Mouse (Mus musculus): ENCODE measurements at regions not wholly inside any gene's neighbourhood (a gene's known extent, or its start where the extent isn't known, plus 50 kb on each side); places are given as distances from the start of the nearest gene placed in this dataset.

DNA sequence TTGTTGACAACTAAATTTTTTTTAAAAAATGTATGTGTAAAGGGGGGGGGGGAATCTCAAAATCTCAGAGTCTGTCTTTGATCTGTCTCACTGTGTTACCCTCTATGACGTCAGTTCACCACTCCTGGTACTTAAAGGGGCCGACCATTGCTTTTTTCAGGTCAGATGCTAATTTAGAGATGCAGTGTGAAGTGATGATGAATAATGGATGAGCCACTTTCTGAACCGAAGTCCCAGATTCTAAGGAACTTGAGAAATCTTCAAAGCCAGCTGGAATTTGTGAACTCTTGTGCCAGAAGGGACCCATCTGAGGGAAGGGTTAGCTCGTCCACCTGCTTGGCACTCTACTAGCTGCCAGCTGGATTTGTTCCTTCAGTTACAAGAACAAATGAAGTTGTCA, 271.1 kb upstream of the Nectin3 start:
- whole genome bisulfite sequencing = 15% methylated on average over 4 of the region's 4 CpGs
- no peak overlapping the region for H3K4me3 ChIP-seq

DNA sequence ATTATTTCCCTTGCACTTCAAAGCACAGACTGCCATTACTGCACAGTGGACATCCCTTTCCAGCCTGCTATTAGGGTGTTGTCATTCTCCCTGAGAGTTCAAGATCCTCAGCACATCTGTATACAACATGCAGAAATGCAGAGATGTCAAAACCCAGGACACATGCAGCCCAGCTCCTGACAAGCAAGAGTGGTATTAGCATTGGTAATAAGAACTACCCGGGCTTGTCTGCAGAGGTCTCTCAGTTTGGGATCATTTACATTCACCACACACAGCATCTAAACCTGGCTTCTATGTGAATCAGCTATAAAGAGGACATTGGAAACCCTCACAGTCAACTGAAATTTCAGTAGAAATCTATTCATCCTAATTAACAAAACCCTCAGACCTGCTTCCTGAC, 270.1 kb upstream of the Nectin3 start:
- no peaks in the 10 kb centered on the region for H3K9me3 ChIP-seq
- H3K4me3 ChIP-seq = no peak overlapping the region
- peak overlapping the region; percentile 24; the same call in 1 of the 2 replicates for H3K27ac ChIP-seq
- no peaks in the 10 kb centered on the region for H3K36me3 ChIP-seq (replicated peaks)
- H3K27me3 ChIP-seq (replicated peaks) = no peaks in the 10 kb centered on the region
- peak; percentile 82 for ATAC-seq (replicated peaks)
- no peak overlapping the region for H3K4me2 ChIP-seq
- WGBS = 11% methylated on average over 1 of the region's 1 CpGs
- H3K9ac ChIP-seq = no peak overlapping the region
- H3K4me1 ChIP-seq = peaks cover 5% of the 10 kb centered on the region; the same call in 1 of the 2 replicates

More for the DNA sequence above, 271.1 kb upstream of the Nectin3 start:
- Histone ChIP-seq H3K4me2 (no peak overlapping the region), H3K27me3 (replicated peaks) (no peaks in the 10 kb centered on the region), H3K4me1 (peaks cover 5% of the 10 kb centered on the region; the same call in 1 of the 2 replicates), H3K9me3 (no peaks in the 10 kb centered on the region), H3K36me3 (replicated peaks) (no peaks in the 10 kb centered on the region), H3K27ac (no peak overlapping the region), H3K9ac (no peak overlapping the region)
- ATAC-seq (replicated peaks) = peak; percentile 48; the same call in 1 of the 2 replicates

DNA sequence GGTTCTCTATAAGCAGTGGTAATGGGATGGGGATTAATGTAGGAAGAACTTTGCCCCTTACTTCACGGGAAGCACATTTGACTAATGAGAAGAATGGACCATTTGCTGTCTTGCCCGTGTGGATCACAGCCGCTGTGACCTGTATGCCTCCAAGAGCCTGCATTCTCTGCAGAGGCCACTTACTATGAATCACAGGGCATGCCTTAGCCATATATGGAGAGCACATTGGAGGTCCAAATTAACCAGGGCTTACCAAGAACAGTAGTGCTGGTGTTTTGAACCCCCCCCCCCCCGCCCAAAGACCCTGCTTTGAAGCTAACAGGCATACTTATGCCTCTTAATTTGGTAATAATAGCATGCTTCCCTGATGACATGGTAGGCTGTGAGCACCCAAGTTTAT, 236.8 kb upstream of the Nectin3 start:
- H3K4me2 ChIP-seq = no peak overlapping the region
- H3K27ac ChIP-seq = no peak overlapping the region
- H3K9ac ChIP-seq = no peak overlapping the region
- no peak overlapping the region for H3K4me3 ChIP-seq
- ATAC-seq (replicated peaks) = no peak
- 84% methylated on average over 4 of the region's 4 CpGs for WGBS
- no peaks in the 10 kb centered on the region for H3K4me1 ChIP-seq
- H3K9me3 ChIP-seq = no peaks in the 10 kb centered on the region
- no peaks in the 10 kb centered on the region for H3K36me3 ChIP-seq (replicated peaks)
- no peaks in the 10 kb centered on the region for H3K27me3 ChIP-seq (replicated peaks)

GRCm38 (mm10) chr16:46728424-46728823, 230.1 kb upstream of the Nectin3 start:
- Histone ChIP-seq H3K9ac (no peak overlapping the region), H3K4me3 (no peak overlapping the region), H3K9me3 (no peaks in the 10 kb centered on the region), H3K4me2 (no peak overlapping the region), H3K27me3 (replicated peaks) (no peaks in the 10 kb centered on the region), H3K27ac (no peak overlapping the region), H3K4me1 (no peaks in the 10 kb centered on the region), H3K36me3 (replicated peaks) (no peaks in the 10 kb centered on the region)
- 86% methylated on average over 3 of the region's 3 CpGs for WGBS
- no peak for ATAC-seq (replicated peaks)

DNA sequence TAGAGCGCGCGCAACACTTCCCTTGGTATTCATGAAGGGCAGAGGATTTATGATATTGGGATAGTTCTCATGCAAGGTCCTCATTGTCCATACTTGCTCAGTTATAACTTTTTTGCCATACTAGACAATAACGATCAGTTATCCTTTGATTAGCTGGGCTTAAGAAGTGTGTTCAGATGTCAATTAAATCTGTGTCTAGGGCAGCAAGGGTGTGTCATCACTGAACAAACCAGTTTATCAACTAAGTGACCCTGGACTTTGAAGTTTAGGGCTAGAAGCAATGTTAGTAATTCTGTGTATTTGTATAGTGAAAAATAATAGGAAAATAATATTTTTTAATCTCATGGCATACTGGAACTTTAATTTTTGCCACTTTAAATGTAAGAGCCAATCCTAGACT, 225.3 kb upstream of the Nectin3 start:
- no peak overlapping the region for H3K27ac ChIP-seq
- H3K9ac ChIP-seq = no peak overlapping the region
- no peaks in the 10 kb centered on the region for H3K36me3 ChIP-seq (replicated peaks)
- H3K4me1 ChIP-seq = no peaks in the 10 kb centered on the region
- no peak for ATAC-seq (replicated peaks)
- no peak overlapping the region for H3K4me2 ChIP-seq
- no peaks in the 10 kb centered on the region for H3K9me3 ChIP-seq
- H3K4me3 ChIP-seq = no peak overlapping the region
- no peaks in the 10 kb centered on the region for H3K27me3 ChIP-seq (replicated peaks)
- WGBS = 93% methylated on average over 4 of the region's 4 CpGs

GRCm38 (mm10) chr16:46679787-46680186, 181.5 kb upstream of the Nectin3 start:
- H3K9me3 ChIP-seq = no peaks in the 10 kb centered on the region
- H3K4me1 ChIP-seq = no peaks in the 10 kb centered on the region
- no peak overlapping the region for H3K4me2 ChIP-seq
- 82% methylated on average over 3 of the region's 3 CpGs for WGBS
- no peaks in the 10 kb centered on the region for H3K27me3 ChIP-seq (replicated peaks)
- H3K27ac ChIP-seq = no peak overlapping the region
- no peak overlapping the region for H3K9ac ChIP-seq
- no peak for ATAC-seq (replicated peaks)
- H3K36me3 ChIP-seq (replicated peaks) = no peaks in the 10 kb centered on the region
- no peak overlapping the region for H3K4me3 ChIP-seq

DNA sequence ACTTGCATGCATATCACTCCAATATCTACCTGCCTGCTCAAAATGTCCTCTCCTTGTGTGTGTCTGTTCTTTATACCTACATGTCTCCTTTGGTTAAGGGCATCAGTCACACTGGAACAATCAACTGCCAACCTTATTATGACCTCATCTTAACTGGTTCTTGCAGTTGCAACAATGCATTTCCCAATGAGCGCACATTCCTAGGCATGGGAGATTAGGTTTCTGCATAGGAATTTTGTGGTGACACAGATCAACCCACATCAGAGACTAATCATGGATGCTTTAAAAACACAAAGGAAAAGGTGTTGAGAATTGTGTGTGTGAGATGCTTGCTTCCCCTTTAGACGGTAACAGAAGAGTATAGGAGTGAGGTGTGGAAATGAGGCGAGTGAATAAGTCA, 171.3 kb upstream of the Nectin3 start:
- no peak overlapping the region for H3K4me3 ChIP-seq
- ATAC-seq (replicated peaks) = no peak
- H3K27me3 ChIP-seq (replicated peaks) = no peaks in the 10 kb centered on the region
- no peak overlapping the region for H3K27ac ChIP-seq
- H3K4me1 ChIP-seq = no peaks in the 10 kb centered on the region
- no peak overlapping the region for H3K4me2 ChIP-seq
- no peaks in the 10 kb centered on the region for H3K36me3 ChIP-seq (replicated peaks)
- H3K9me3 ChIP-seq = no peaks in the 10 kb centered on the region
- no peak overlapping the region for H3K9ac ChIP-seq
- 52% methylated on average over 3 of the region's 3 CpGs for WGBS

GRCm38 (mm10) chr16:46665566-46665965, 167.2 kb upstream of the Nectin3 start:
- WGBS = 75% methylated on average over 3 of the region's 3 CpGs
- Histone ChIP-seq H3K27me3 (replicated peaks) (no peaks in the 10 kb centered on the region), H3K9me3 (no peaks in the 10 kb centered on the region), H3K9ac (no peak overlapping the region), H3K36me3 (replicated peaks) (no peaks in the 10 kb centered on the region), H3K4me3 (no peak overlapping the region), H3K4me2 (no peak overlapping the region), H3K27ac (no peak overlapping the region), H3K4me1 (no peaks in the 10 kb centered on the region)
- no peak for ATAC-seq (replicated peaks)

GRCm38 (mm10) chr16:46663008-46663407, 164.7 kb upstream of the Nectin3 start:
- ATAC-seq (replicated peaks) = no peak
- 77% methylated on average over 4 of the region's 4 CpGs for WGBS

GRCm38 (mm10) chr16:46655041-46655440, 156.7 kb upstream of the Nectin3 start:
- WGBS = 85% methylated on average over 4 of the region's 4 CpGs
- Histone ChIP-seq H3K36me3 (replicated peaks) (no peaks in the 10 kb centered on the region), H3K27ac (no peak overlapping the region), H3K4me1 (no peaks in the 10 kb centered on the region), H3K27me3 (replicated peaks) (no peaks in the 10 kb centered on the region), H3K9ac (no peak overlapping the region), H3K4me2 (no peak overlapping the region), H3K9me3 (no peaks in the 10 kb centered on the region), H3K4me3 (no peak overlapping the region)
- no peak for ATAC-seq (replicated peaks)

More at GRCm38 (mm10) chr16:46663008-46663407, 164.7 kb upstream of the Nectin3 start:
- H3K4me1 ChIP-seq = no peaks in the 10 kb centered on the region
- H3K27ac ChIP-seq = no peak overlapping the region
- no peak overlapping the region for H3K9ac ChIP-seq
- no peaks in the 10 kb centered on the region for H3K9me3 ChIP-seq
- no peak overlapping the region for H3K4me2 ChIP-seq
- H3K4me3 ChIP-seq = no peak overlapping the region
- no peaks in the 10 kb centered on the region for H3K36me3 ChIP-seq (replicated peaks)
- no peaks in the 10 kb centered on the region for H3K27me3 ChIP-seq (replicated peaks)

- Histone ChIP-seq H3K27me3 (replicated peaks) (no peaks in the 10 kb centered on the region), H3K9ac (no peak overlapping the region), H3K27ac (no peak overlapping the region), H3K4me1 (no peaks in the 10 kb centered on the region), H3K36me3 (replicated peaks) (no peaks in the 10 kb centered on the region), H3K4me2 (no peak overlapping the region), H3K9me3 (no peaks in the 10 kb centered on the region), H3K4me3 (no peak overlapping the region)
- ATAC-seq (replicated peaks) = no peak
- 13% methylated on average over 2 of the region's 2 CpGs for WGBS
Measured at GRCm38 (mm10) chr16:46625807-46626206, 127.5 kb upstream of the Nectin3 start.

DNA sequence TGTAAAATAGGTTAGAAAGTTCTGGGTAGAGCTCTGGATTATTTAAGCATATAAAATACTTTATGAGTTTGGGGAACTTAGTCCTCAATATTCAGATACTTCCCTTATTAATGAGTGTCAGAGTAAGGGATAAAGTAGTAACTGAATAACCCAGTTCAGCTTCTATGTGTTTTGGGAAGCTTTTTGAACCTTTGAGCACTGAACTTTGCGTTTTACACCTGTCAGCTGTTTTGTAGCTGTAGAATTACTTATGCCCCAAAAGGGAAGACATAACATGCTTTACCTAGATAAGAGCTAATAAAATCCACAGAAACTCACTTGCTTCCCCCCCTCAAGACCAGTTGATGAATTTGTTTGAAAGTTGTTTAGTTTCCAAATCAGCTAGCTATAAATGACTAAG, 124.9 kb upstream of the Nectin3 start:
- no peak for ATAC-seq (replicated peaks)
- no peaks in the 10 kb centered on the region for H3K9me3 ChIP-seq
- H3K4me1 ChIP-seq = no peaks in the 10 kb centered on the region
- no peak overlapping the region for H3K27ac ChIP-seq
- no peaks in the 10 kb centered on the region for H3K27me3 ChIP-seq (replicated peaks)
- no peak overlapping the region for H3K4me3 ChIP-seq
- no peaks in the 10 kb centered on the region for H3K36me3 ChIP-seq (replicated peaks)
- WGBS = 90% methylated on average over 1 of the region's 1 CpGs
- no peak overlapping the region for H3K4me2 ChIP-seq
- no peak overlapping the region for H3K9ac ChIP-seq

DNA sequence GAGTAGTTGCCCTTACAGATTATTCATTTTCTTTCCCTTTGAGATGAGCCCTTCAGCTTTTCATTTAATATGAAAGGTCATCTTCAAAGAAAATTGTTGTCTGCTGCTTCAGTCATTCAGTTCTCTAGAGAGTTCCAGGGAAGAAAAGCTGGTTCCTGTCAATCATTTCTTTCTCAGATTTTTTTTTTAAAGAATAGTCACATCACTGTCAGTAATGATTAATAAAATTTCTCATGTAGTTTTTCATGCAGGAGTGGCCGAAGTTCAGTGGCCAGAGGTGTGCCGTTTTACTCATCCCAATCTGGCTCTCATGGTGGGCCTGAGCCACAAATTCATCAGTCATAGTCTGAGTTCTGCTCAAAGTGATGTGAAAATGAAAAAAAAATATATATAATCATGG, 121.5 kb upstream of the Nectin3 start:
- WGBS = 82% methylated on average over 2 of the region's 2 CpGs
- Histone ChIP-seq H3K27me3 (replicated peaks) (no peaks in the 10 kb centered on the region), H3K27ac (no peak overlapping the region), H3K4me3 (no peak overlapping the region), H3K9ac (no peak overlapping the region), H3K36me3 (replicated peaks) (no peaks in the 10 kb centered on the region), H3K4me2 (no peak overlapping the region), H3K9me3 (no peaks in the 10 kb centered on the region), H3K4me1 (no peaks in the 10 kb centered on the region)
- ATAC-seq (replicated peaks) = no peak

All from midbrain, embryonic 15.5 days (tissue).